Mouse (Mus musculus): ENCODE measurements around the gene Etl4. TPM values are rescaled to one million over a fixed set of nuclear protein-coding genes. Genes with fewer than 3 reads are reported as not detected.

The Etl4 gene
- polyA plus RNA-seq, 1 experiment from 2014 or later, result 16.1 TPM

DNA sequence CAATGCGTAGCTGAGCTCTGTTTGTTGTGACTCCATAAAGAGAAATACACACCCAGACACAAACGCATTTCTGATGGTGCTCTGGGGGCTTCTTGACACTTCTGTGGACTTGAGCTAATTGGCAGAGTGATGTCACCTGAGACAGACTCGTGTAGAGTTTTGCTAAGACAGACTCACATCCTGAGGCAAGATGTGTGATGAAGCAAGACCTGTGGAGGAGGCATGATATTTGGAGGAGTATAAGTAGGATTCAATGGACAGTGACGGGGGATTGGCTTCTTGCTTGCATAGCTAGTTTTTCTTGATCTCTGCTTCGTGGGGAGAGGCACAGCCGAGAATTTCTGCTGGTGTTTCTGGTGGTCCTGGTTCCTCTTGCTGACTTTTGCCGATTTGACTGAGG is 908.6 kb downstream of the Etl4 start:
- no peaks in the 10 kb centered on the region for H3K9me3 ChIP-seq (ENCODE audit: control insufficient read depth)
- WGBS, result 83% methylated on average over 7 of the region's 7 CpGs
- H3K27me3 ChIP-seq (replicated peaks; ENCODE audit: control insufficient read depth, insufficient read depth, low read length), result no peaks in the 10 kb centered on the region
- no peak for TF ChIP-seq CTCF (IDR thresholded peaks at IDR 0.05; ENCODE audit: low read depth)
- ATAC-seq, result no peak
- H3K4me3 ChIP-seq (ENCODE audit: low read depth, low read length), result no peak overlapping the region
- H3K36me3 ChIP-seq (ENCODE audit: control insufficient read depth, insufficient read depth), result no peaks in the 10 kb centered on the region
- H3K4me1 ChIP-seq (replicated peaks; ENCODE audit: control insufficient read depth, insufficient read depth, low read length), result no peaks in the 10 kb centered on the region
- no peak overlapping the region for H3K9ac ChIP-seq (ENCODE audit: low read depth, low read length)
- no peak overlapping the region for H3K4me2 ChIP-seq (replicated peaks; ENCODE audit: low read depth)
- no peak overlapping the region for H3K27ac ChIP-seq (ENCODE audit: low read depth, low read length)

DNA sequence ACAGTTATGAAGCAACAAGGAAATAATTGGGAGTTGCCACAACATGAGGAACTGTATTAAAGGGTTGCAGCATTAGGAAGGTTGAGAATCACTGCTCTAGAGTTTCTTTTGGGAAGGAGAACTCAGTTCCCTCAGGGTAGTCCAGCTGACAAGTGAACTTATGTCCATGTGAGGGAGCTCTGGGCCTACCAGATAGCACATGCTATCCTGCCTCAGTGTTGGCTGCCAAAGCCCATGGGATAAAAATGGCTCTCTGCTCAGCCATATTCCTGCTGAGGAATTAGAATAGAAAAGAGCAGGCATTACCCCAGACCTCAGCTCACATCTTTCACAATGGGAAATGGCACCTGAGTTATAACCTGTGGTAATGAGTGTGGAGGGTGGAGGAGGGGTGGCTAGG is 916.7 kb downstream of the Etl4 start:
- no peak overlapping the region for H3K27ac ChIP-seq (ENCODE audit: low read depth, low read length)
- no peaks in the 10 kb centered on the region for H3K27me3 ChIP-seq (replicated peaks; ENCODE audit: control insufficient read depth, insufficient read depth, low read length)
- H3K36me3 ChIP-seq (ENCODE audit: control insufficient read depth, insufficient read depth), result no peaks in the 10 kb centered on the region
- ATAC-seq, result no peak
- H3K4me2 ChIP-seq (replicated peaks; ENCODE audit: low read depth), result no peak overlapping the region
- no peak overlapping the region for H3K9ac ChIP-seq (ENCODE audit: low read depth, low read length)
- no peaks in the 10 kb centered on the region for H3K9me3 ChIP-seq (ENCODE audit: control insufficient read depth)
- H3K4me3 ChIP-seq (ENCODE audit: low read depth, low read length), result no peak overlapping the region
- H3K4me1 ChIP-seq (replicated peaks; ENCODE audit: control insufficient read depth, insufficient read depth, low read length), result no peaks in the 10 kb centered on the region
- no peak for TF ChIP-seq CTCF (IDR thresholded peaks at IDR 0.05; ENCODE audit: low read depth)

GRCm38 (mm10) chr2:20830882-20831281 is 921.3 kb downstream of the Etl4 start:
- Histone ChIP-seq H3K4me1 (replicated peaks; ENCODE audit: control insufficient read depth, insufficient read depth, low read length) (no peaks in the 10 kb centered on the region), H3K27ac (ENCODE audit: low read depth, low read length) (no peak overlapping the region), H3K4me2 (replicated peaks; ENCODE audit: low read depth) (no peak overlapping the region), H3K4me3 (ENCODE audit: low read depth, low read length) (no peak overlapping the region), H3K36me3 (ENCODE audit: control insufficient read depth, insufficient read depth) (no peaks in the 10 kb centered on the region), H3K9ac (ENCODE audit: low read depth, low read length) (no peak overlapping the region), H3K9me3 (ENCODE audit: control insufficient read depth) (no peaks in the 10 kb centered on the region), H3K27me3 (replicated peaks; ENCODE audit: control insufficient read depth, insufficient read depth, low read length) (no peaks in the 10 kb centered on the region)
- ATAC-seq, result no peak
- no peak for TF ChIP-seq CTCF (IDR thresholded peaks at IDR 0.05; ENCODE audit: low read depth)
- WGBS, result 37% methylated on average over 3 of the region's 3 CpGs

GRCm38 (mm10) chr2:20831608-20832406 is 922.2 kb downstream of the Etl4 start:
- Histone ChIP-seq H3K27ac (ENCODE audit: low read depth, low read length) (no peak overlapping the region), H3K4me3 (ENCODE audit: low read depth, low read length) (no peak overlapping the region), H3K9me3 (ENCODE audit: control insufficient read depth) (no peaks in the 10 kb centered on the region), H3K9ac (ENCODE audit: low read depth, low read length) (no peak overlapping the region), H3K36me3 (ENCODE audit: control insufficient read depth, insufficient read depth) (no peaks in the 10 kb centered on the region), H3K4me2 (replicated peaks; ENCODE audit: low read depth) (no peak overlapping the region), H3K4me1 (replicated peaks; ENCODE audit: control insufficient read depth, insufficient read depth, low read length) (no peaks in the 10 kb centered on the region), H3K27me3 (replicated peaks; ENCODE audit: control insufficient read depth, insufficient read depth, low read length) (no peaks in the 10 kb centered on the region)
- 64% methylated on average over 3 of the region's 3 CpGs for WGBS
- no peak for TF ChIP-seq CTCF (IDR thresholded peaks at IDR 0.05; ENCODE audit: low read depth)
- no peak for ATAC-seq

DNA sequence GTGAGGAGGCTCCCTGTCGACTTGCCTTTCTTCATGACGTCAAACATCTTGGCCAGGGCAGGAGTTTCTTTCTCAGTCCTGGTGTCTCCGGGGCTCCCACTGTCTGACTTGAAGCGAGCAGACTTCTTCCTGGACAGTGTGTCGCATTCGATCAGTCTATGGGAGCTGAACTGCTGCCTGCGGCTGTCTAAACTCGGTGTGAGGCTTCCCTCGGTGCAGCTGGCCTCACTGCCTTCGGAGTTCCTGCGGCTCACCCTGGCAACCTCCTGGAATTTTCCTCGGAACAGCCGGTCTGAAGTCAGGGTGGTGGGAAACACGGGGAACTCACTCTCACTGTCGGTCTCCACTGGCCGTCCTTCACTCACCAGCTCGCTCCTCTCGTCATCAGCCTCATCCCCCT is 939.8 kb downstream of the Etl4 start:
- H3K4me2 ChIP-seq (replicated peaks; ENCODE audit: low read depth), result no peak overlapping the region
- 93% methylated on average over 18 of the region's 18 CpGs for WGBS
- no peak for ATAC-seq
- no peak overlapping the region for H3K4me3 ChIP-seq (ENCODE audit: low read depth, low read length)
- H3K36me3 ChIP-seq (ENCODE audit: control insufficient read depth, insufficient read depth), result peaks cover 58% of the 10 kb centered on the region
- no peaks in the 10 kb centered on the region for H3K27me3 ChIP-seq (replicated peaks; ENCODE audit: control insufficient read depth, insufficient read depth, low read length)
- H3K4me1 ChIP-seq (replicated peaks; ENCODE audit: control insufficient read depth, insufficient read depth, low read length), result no peaks in the 10 kb centered on the region
- H3K27ac ChIP-seq (ENCODE audit: low read depth, low read length), result no peak overlapping the region
- H3K9me3 ChIP-seq (ENCODE audit: control insufficient read depth), result no peaks in the 10 kb centered on the region
- no peak overlapping the region for H3K9ac ChIP-seq (ENCODE audit: low read depth, low read length)
- TF ChIP-seq CTCF (IDR thresholded peaks at IDR 0.05; ENCODE audit: low read depth), result no peak

Small RNA genes lying within 50 kb of the gene (microRNA-seq; reads per million reads assigned to microRNA genes)
- gene Gm44457, result not detected
